Mouse (Mus musculus) megakaryocyte, embryonic 14.5 days (primary cell): ENCODE measurements around the gene Tas2r119. TPM values are rescaled to one million over a fixed set of nuclear protein-coding genes. Genes with fewer than 3 reads are reported as not detected.

Source experiments
- H3K27me3 ChIP-seq: replicated peaks from 2 replicates; pipeline ENCODE3; 2012; ENCODE audit warnings: inconsistent platforms
- H3K36me3 ChIP-seq: replicated peaks from 2 replicates; pipeline ENCODE3; 2012; ENCODE audit warnings: low read length, inconsistent platforms, mixed read lengths
- H3K4me1 ChIP-seq: 2 replicates; pipeline ENCODE4 v1.6.1; 2012; ENCODE audit warnings: inconsistent platforms
- H3K4me3 ChIP-seq: replicated peaks from 2 replicates; pipeline ENCODE3; 2012; ENCODE audit warnings: moderate library complexity, mild to moderate bottlenecking, inconsistent platforms
- H3K9me3 ChIP-seq: 2 replicates; pipeline ENCODE4 v1.6.1; 2012; ENCODE audit warnings: inconsistent platforms
- FLI1 ChIP-seq: IDR thresholded peaks from 2 replicates; pipeline ENCODE4 v1.6.1; 2012; ENCODE audit warnings: low read length, inconsistent platforms, mixed read lengths
- GATA1 ChIP-seq: IDR thresholded peaks from 3 replicates; pipeline ENCODE4 v1.6.1; 2012; ENCODE audit warnings: mixed read lengths, low read length, inconsistent platforms, borderline replicate concordance
- polyA plus RNA-seq: library from polyadenylated mRNA; stranded (reverse); fragments of >175 nt; gene quantifications from 2 replicates; pipeline ENCODE4 v1.2.3, GENCODE M21; 2012; ENCODE audit warnings: low replicate concordance; ENCODE audit not compliant: insufficient read depth

The Tas2r119 gene
- not detected in 2 replicates for polyA plus RNA-seq

GRCm38 (mm10) chr15:32176989-32177388 is at the start of gene Tas2r119:
TSS of gene Tas2r119 (plus strand) at chr15:32177289.
- H3K9me3 ChIP-seq: peaks cover 14% of the 10 kb centered on the region; the same call in 1 of the 2 replicates
- H3K4me1 ChIP-seq: no peaks in the 10 kb centered on the region
- H3K4me3 ChIP-seq: no peak within 1 kb of the TSS
- H3K27me3 ChIP-seq: no peaks in the 10 kb centered on the region
- H3K36me3 ChIP-seq: no peaks in the 10 kb centered on the region
- TF ChIP-seq FLI1 (no peak), GATA1 (no peak)

- TF ChIP-seq FLI1: no peak
- TF ChIP-seq GATA1: no peak
- Histone ChIP-seq H3K4me3 (no peak overlapping the region), H3K9me3 (0 out of 2 replicates have a peak, but pooled peaks cover 2% of the 10 kb centered on the region), H3K4me1 (no peaks in the 10 kb centered on the region), H3K36me3 (no peaks in the 10 kb centered on the region), H3K27me3 (no peaks in the 10 kb centered on the region)
Measured at GRCm38 (mm10) chr15:32132315-32132714, 44.8 kb upstream of the Tas2r119 start.

GRCm38 (mm10) chr15:32141657-32142056 is 35.4 kb upstream of the Tas2r119 start:
- Histone ChIP-seq H3K36me3 (no peaks in the 10 kb centered on the region), H3K9me3 (peaks cover 3% of the 10 kb centered on the region; the same call in 1 of the 2 replicates), H3K4me3 (peak overlapping the region; percentile 71), H3K4me1 (no peaks in the 10 kb centered on the region; the same call in 1 of the 2 replicates), H3K27me3 (no peaks in the 10 kb centered on the region)
- TF ChIP-seq GATA1 (no peak), FLI1 (no peak)

- Histone ChIP-seq H3K4me3 (no peak overlapping the region), H3K9me3 (peaks cover 3% of the 10 kb centered on the region; the same call in 1 of the 2 replicates), H3K36me3 (no peaks in the 10 kb centered on the region), H3K27me3 (no peaks in the 10 kb centered on the region), H3K4me1 (no peaks in the 10 kb centered on the region; the same call in 1 of the 2 replicates)
- TF ChIP-seq GATA1 (no peak), FLI1 (no peak)
Measured at GRCm38 (mm10) chr15:32144269-32144668, 32.8 kb upstream of the Tas2r119 start.

GRCm38 (mm10) chr15:32153404-32153803 is 23.7 kb upstream of the Tas2r119 start:
- no peaks in the 10 kb centered on the region for H3K4me1 ChIP-seq
- H3K4me3 ChIP-seq: no peak overlapping the region
- no peaks in the 10 kb centered on the region for H3K27me3 ChIP-seq
- no peak for TF ChIP-seq GATA1
- TF ChIP-seq FLI1: no peak
- H3K9me3 ChIP-seq: 0 out of 2 replicates have a peak, but pooled peaks cover 6% of the 10 kb centered on the region
- no peaks in the 10 kb centered on the region for H3K36me3 ChIP-seq

- H3K4me3 ChIP-seq: no peak overlapping the region
- H3K9me3 ChIP-seq: 0 out of 2 replicates have a peak, but pooled peaks cover 6% of the 10 kb centered on the region
- H3K4me1 ChIP-seq: no peaks in the 10 kb centered on the region
- no peak for TF ChIP-seq GATA1
- TF ChIP-seq FLI1: no peak
- no peaks in the 10 kb centered on the region for H3K36me3 ChIP-seq
- no peaks in the 10 kb centered on the region for H3K27me3 ChIP-seq
Measured at GRCm38 (mm10) chr15:32153857-32154449, 23.1 kb upstream of the Tas2r119 start.

GRCm38 (mm10) chr15:32156126-32156525 is 21.0 kb upstream of the Tas2r119 start:
- Histone ChIP-seq H3K9me3 (peaks cover 11% of the 10 kb centered on the region; the same call in 1 of the 2 replicates), H3K27me3 (no peaks in the 10 kb centered on the region), H3K36me3 (no peaks in the 10 kb centered on the region), H3K4me3 (no peak overlapping the region), H3K4me1 (no peaks in the 10 kb centered on the region)
- no peak for TF ChIP-seq FLI1
- TF ChIP-seq GATA1: no peak

GRCm38 (mm10) chr15:32160281-32160680 is 16.8 kb upstream of the Tas2r119 start:
- Histone ChIP-seq H3K36me3 (no peaks in the 10 kb centered on the region), H3K4me1 (no peaks in the 10 kb centered on the region), H3K4me3 (no peak overlapping the region), H3K27me3 (no peaks in the 10 kb centered on the region), H3K9me3 (peaks cover 12% of the 10 kb centered on the region; the same call in 1 of the 2 replicates)
- TF ChIP-seq FLI1 (no peak), GATA1 (no peak)

- H3K36me3 ChIP-seq: no peaks in the 10 kb centered on the region
- no peaks in the 10 kb centered on the region for H3K27me3 ChIP-seq
- peaks cover 9% of the 10 kb centered on the region; the same call in 1 of the 2 replicates for H3K9me3 ChIP-seq
- no peak for TF ChIP-seq FLI1
- no peak for TF ChIP-seq GATA1
- H3K4me3 ChIP-seq: no peak overlapping the region
- no peaks in the 10 kb centered on the region for H3K4me1 ChIP-seq
Measured at GRCm38 (mm10) chr15:32171764-32172163, 5.3 kb upstream of the Tas2r119 start.
